Comparison of ENCODE assay signal across 19 mouse cellular contexts in genomic region chr7:144187869-144188430, GRCm38 (mm10).
DNase-seq lines count a peak whose midpoint lies in the region; ATAC-seq lines count a peak whose summit lies in the region.
"Had no signal": no experiment of that assay in that cellular context is flagged by ENCODE, and none has a peak within 500 bp of the region (broad histone marks: within the 10 kb centered on the region; RNA-seq: fewer than 3 reads in every experiment).

No protein-coding gene starts in this region.

- H3K27ac ChIP-seq in neural tube, embryonic 13.5 days (replicated peaks), result 0 out of 2 replicates have a peak overlapping the region, but pooled peaks have one; percentile 34
- no peak overlapping the region for H3K27ac ChIP-seq in limb, embryonic 13.5 days
- H3K27ac ChIP-seq in hindbrain, embryonic 10.5 days, result no peak overlapping the region
- H3K27ac ChIP-seq: embryonic facial prominence, embryonic 15.5 days; forebrain, embryonic 10.5 days; gastrocnemius, adult 2 months; hindbrain, embryonic 14.5 days had no signal

- DNase-seq in neural tube, embryonic 10.5 days (ENCODE audit: extremely low spot score, low spot score), result no peak
- peak; percentile 61 for DNase-seq in adrenal gland, postnatal 10 days
- DNase-seq in right cerebral cortex, postnatal 36 days (ENCODE audit: low spot score in 2 of 2), result no peak
- no peak for DNase-seq in urinary bladder, postnatal 36 days (ENCODE audit: low spot score in 2 of 2)
- DNase-seq in hindbrain, embryonic 10.5 days (ENCODE audit: low spot score), result no peak
- DNase-seq: cerebellum, adult 8-10 months; cerebellum, postnatal 14 days; embryo, embryonic 11 days; gastrocnemius, adult 2 months; gastrocnemius, postnatal 25 days; heart, postnatal 10 days; heart, postnatal 4 days had no signal

- H3K27me3 ChIP-seq in neural tube, embryonic 13.5 days, result no peaks in the 10 kb centered on the region
- peaks cover 60% of the 10 kb centered on the region for H3K27me3 ChIP-seq in limb, embryonic 13.5 days
- H3K27me3 ChIP-seq in hindbrain, embryonic 10.5 days (ENCODE audit: insufficient read depth, poor library complexity, severe bottlenecking), result 0 out of 2 replicates have a peak, but pooled peaks cover 2% of the 10 kb centered on the region

- peaks cover 3% of the 10 kb centered on the region; the same call in 1 of the 2 replicates for H3K4me1 ChIP-seq in neural tube, embryonic 13.5 days (replicated peaks)
- peaks cover 12% of the 10 kb centered on the region for H3K4me1 ChIP-seq in limb, embryonic 13.5 days
- peaks cover 7% of the 10 kb centered on the region; the same call in 1 of the 2 replicates for H3K4me1 ChIP-seq in hindbrain, embryonic 10.5 days (replicated peaks)
- H3K4me1 ChIP-seq: embryonic facial prominence, embryonic 15.5 days; forebrain, embryonic 10.5 days had no signal

- no peak overlapping the region for H3K4me2 ChIP-seq in neural tube, embryonic 13.5 days
- peak overlapping the region; percentile 24 for H3K4me2 ChIP-seq in limb, embryonic 13.5 days (replicated peaks)
- H3K4me2 ChIP-seq: embryonic facial prominence, embryonic 15.5 days; hindbrain, embryonic 14.5 days had no signal

- H3K36me3 ChIP-seq in neural tube, embryonic 13.5 days, result 0 out of 2 replicates have a peak, but pooled peaks cover 18% of the 10 kb centered on the region
- no peaks in the 10 kb centered on the region for H3K36me3 ChIP-seq in limb, embryonic 13.5 days
- no peaks in the 10 kb centered on the region for H3K36me3 ChIP-seq in hindbrain, embryonic 10.5 days
- H3K36me3 ChIP-seq: embryonic facial prominence, embryonic 15.5 days; forebrain, embryonic 10.5 days had no signal

- no peak for ATAC-seq in neural tube, embryonic 13.5 days (ENCODE audit: low read depth)
- peak; percentile 77; the same call in 1 of the 2 replicates for ATAC-seq in limb, embryonic 13.5 days (ENCODE audit: low FRiP score, low read depth)
- ATAC-seq: forebrain, embryonic 14.5 days had no signal

- no peak overlapping the region for H3K9ac ChIP-seq in neural tube, embryonic 13.5 days
- H3K9ac ChIP-seq in limb, embryonic 13.5 days, result no peak overlapping the region
- H3K9ac ChIP-seq: embryonic facial prominence, embryonic 15.5 days; hindbrain, embryonic 14.5 days had no signal

- no peaks in the 10 kb centered on the region for H3K9me3 ChIP-seq in neural tube, embryonic 13.5 days
- no peaks in the 10 kb centered on the region for H3K9me3 ChIP-seq in limb, embryonic 13.5 days
- H3K9me3 ChIP-seq in hindbrain, embryonic 10.5 days, result no peaks in the 10 kb centered on the region
- H3K9me3 ChIP-seq: embryonic facial prominence, embryonic 15.5 days; forebrain, embryonic 10.5 days had no signal

- WGBS in neural tube, embryonic 13.5 days, result 62% methylated on average over 11 of the region's 11 CpGs
- WGBS in limb, embryonic 13.5 days, result 31% methylated on average over 11 of the region's 11 CpGs
- WGBS in hindbrain, embryonic 10.5 days, result 71% methylated on average over 11 of the region's 11 CpGs

- no peak overlapping the region for H3K4me3 ChIP-seq in neural tube, embryonic 13.5 days
- H3K4me3 ChIP-seq in limb, embryonic 13.5 days, result no peak overlapping the region
- no peak overlapping the region for H3K4me3 ChIP-seq in hindbrain, embryonic 10.5 days
- H3K4me3 ChIP-seq: embryonic facial prominence, embryonic 15.5 days; erythroblast, embryonic 14.5 days; forebrain, embryonic 10.5 days; gastrocnemius, adult 2 months had no signal
